Mouse (Mus musculus) limb, embryonic 12.5 days (tissue): ENCODE measurements at regions not wholly inside any gene's neighbourhood (a gene's known extent, or its start where the extent isn't known, plus 50 kb on each side); places are given as distances from the start of the nearest gene placed in this dataset.

ENCODE experiments used
- ATAC-seq: fragments of 200-750 bp; cut with Nextera tagmentation; 2 replicates; pipeline ENCODE4 v1.8.0; 2017; ENCODE audit warnings: low read depth, moderate TSS enrichment; ENCODE audit not compliant: insufficient number of reproducible peaks, insufficient read depth, low FRiP score, low TSS enrichment
- H3K27ac ChIP-seq: fragments of 300-500 bp; sonication (generic); 2 replicates; pipeline ENCODE4 v1.5.1; 2016; ENCODE audit warnings: mild to moderate bottlenecking, moderate library complexity
- H3K27me3 ChIP-seq: fragments of 300-500 bp; sonication (generic); 2 replicates; pipeline ENCODE4 v1.6.1; 2016; ENCODE audit warnings: mild to moderate bottlenecking, moderate library complexity
- H3K36me3 ChIP-seq: fragments of 300-500 bp; sonication (generic); 2 replicates; pipeline ENCODE4 v1.6.1; 2016; ENCODE audit warnings: mild to moderate bottlenecking, moderate library complexity
- H3K4me1 ChIP-seq: fragments of 300-500 bp; sonication (generic); replicated peaks from 2 replicates; pipeline ENCODE4 v1.6.1; 2016
- H3K4me2 ChIP-seq: fragments of 300-500 bp; sonication (generic); 2 replicates; pipeline ENCODE4 v1.6.1; 2016; ENCODE audit warnings: mild to moderate bottlenecking, moderate library complexity
- H3K4me3 ChIP-seq: fragments of 300-500 bp; sonication (generic); replicated peaks from 2 replicates; pipeline ENCODE4 v1.5.1; 2016; ENCODE audit warnings: mild to moderate bottlenecking
- H3K9ac ChIP-seq: fragments of 300-500 bp; sonication (generic); replicated peaks from 2 replicates; pipeline ENCODE4 v1.6.1; 2016; ENCODE audit warnings: mild to moderate bottlenecking, moderate library complexity
- H3K9me3 ChIP-seq: fragments of 300-500 bp; sonication (generic); 2 replicates; pipeline ENCODE4 v1.6.1; 2016; ENCODE audit warnings: mild to moderate bottlenecking, moderate library complexity
- WGBS: fragments of 180-500 bp; shearing (Covaris S2); methylation state at CpG from one replicate; pipeline ENCODE4 v1.1.7; 2016; 5-methylcytosine and 5-hydroxymethylcytosine counted together

DNA sequence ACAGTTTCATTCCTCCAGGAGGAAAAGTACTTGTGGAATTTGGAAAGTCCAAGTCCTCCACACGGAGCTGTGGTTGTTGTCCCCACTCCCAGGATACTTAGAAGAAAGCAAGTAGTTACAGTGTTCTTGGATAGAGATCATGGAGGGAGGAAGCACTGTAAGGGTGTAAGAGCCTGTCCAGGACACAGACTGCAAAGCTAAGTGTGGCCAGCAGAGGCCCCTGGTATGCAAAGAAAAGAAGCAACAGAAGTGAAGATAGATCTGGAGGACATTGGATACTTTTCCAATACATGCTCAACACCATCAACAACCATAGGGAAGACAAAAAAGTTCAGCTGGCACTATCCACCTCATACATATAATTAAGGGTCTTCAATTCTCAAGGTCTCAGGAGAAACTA is 197.4 kb downstream of the Meis1 start:
- no peaks in the 10 kb centered on the region for H3K27me3 ChIP-seq
- H3K4me1 ChIP-seq = no peaks in the 10 kb centered on the region
- H3K27ac ChIP-seq = no peak overlapping the region
- H3K9ac ChIP-seq = no peak overlapping the region
- WGBS = 53% methylated on average over 1 of the region's 1 CpGs
- no peak overlapping the region for H3K4me2 ChIP-seq
- no peaks in the 10 kb centered on the region for H3K36me3 ChIP-seq
- no peak overlapping the region for H3K4me3 ChIP-seq
- ATAC-seq = no peak
- no peaks in the 10 kb centered on the region for H3K9me3 ChIP-seq

- Histone ChIP-seq H3K27me3 (no peaks in the 10 kb centered on the region), H3K4me3 (no peak overlapping the region), H3K9me3 (no peaks in the 10 kb centered on the region), H3K27ac (no peak overlapping the region), H3K4me1 (no peaks in the 10 kb centered on the region), H3K9ac (no peak overlapping the region), H3K36me3 (no peaks in the 10 kb centered on the region), H3K4me2 (no peak overlapping the region)
- no peak for ATAC-seq
- 87% methylated on average over 3 of the region's 3 CpGs for WGBS
Observed at GRCm38 (mm10) chr11:18814110-18814509, 204.7 kb downstream of the Meis1 start.

DNA sequence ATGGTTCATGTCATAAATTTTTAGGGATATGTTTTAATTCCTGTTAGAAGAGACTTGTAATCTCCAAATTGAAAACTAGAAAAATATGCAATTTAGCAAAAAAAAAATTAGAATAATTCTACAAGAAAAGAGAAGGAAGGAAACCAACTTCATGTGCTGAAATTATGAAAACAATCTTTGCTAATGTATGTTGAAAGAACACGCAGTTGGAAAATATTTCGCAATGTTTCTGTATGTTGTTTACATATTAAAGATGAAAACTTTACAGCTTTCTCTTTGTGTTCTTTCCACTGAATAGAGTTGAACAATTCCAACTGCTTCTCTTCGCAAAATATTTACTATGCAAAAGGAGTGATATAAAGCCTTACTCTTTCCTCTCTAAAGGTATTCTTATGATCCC is 251.3 kb downstream of the Meis1 start:
- 95% methylated on average over 3 of the region's 3 CpGs for WGBS
- ATAC-seq = no peak

DNA sequence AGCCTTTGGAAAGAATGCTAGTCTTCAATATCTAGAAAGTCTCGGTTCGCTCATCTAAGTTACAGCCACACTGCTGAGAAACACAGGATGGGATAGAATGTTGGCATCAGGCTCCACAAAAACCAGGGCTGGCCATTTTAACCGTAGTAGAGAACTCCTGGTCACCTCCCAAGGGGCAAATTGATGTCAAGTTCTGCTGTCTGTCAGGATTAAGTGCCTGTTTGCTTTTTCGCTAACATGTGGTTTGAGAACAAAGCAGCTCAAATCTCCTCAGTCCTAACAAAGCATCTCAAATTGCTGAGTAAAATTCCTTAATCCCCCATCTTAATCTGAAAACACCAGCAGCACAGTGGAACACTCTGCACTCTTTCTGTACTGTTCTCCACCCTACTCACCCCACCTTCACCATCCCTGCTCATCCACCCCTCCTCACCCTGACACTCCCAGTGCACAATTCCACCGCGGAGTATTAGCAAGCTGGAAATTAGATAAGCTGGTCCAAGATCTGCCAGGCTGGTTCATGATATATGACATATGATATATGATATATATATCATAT is 252.2 kb downstream of the Meis1 start:
- H3K9me3 ChIP-seq = no peaks in the 10 kb centered on the region
- no peaks in the 10 kb centered on the region for H3K4me1 ChIP-seq
- no peak overlapping the region for H3K27ac ChIP-seq
- ATAC-seq = no peak
- no peak overlapping the region for H3K4me2 ChIP-seq
- no peak overlapping the region for H3K4me3 ChIP-seq
- no peaks in the 10 kb centered on the region for H3K36me3 ChIP-seq
- 70% methylated on average over 6 of the region's 6 CpGs for WGBS
- no peak overlapping the region for H3K9ac ChIP-seq
- H3K27me3 ChIP-seq = peaks cover 7% of the 10 kb centered on the region; the same call in 1 of the 2 replicates

More for the DNA sequence above, 251.3 kb downstream of the Meis1 start:
- no peak overlapping the region for H3K4me2 ChIP-seq
- no peak overlapping the region for H3K4me3 ChIP-seq
- no peaks in the 10 kb centered on the region for H3K9me3 ChIP-seq
- no peak overlapping the region for H3K27ac ChIP-seq
- H3K36me3 ChIP-seq = no peaks in the 10 kb centered on the region
- no peak overlapping the region for H3K9ac ChIP-seq
- H3K27me3 ChIP-seq = 0 out of 2 replicates have a peak, but pooled peaks cover 5% of the 10 kb centered on the region
- H3K4me1 ChIP-seq = no peaks in the 10 kb centered on the region

DNA sequence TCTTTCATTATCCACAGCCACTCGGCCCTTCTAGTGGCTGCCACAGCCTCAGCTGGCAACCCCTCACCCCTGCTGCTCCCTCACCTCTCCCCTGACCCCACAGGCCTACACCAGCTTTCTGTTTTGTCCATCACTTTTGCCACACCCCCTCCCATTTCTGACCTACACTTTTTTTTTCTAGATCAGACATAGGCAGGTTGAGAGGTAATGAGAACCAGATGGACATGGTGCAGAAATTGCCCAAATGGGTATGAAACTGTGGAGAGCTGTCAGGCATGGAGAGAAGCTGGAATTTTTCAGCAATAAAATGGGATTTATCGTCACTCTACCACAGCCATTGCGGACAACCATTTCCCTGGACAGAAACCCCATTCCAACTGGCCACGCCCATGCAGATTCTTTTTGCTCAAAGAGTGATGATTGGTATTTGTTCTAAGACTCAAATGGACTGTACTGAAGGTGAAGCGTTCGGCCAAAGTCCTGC is 260.2 kb downstream of the Meis1 start:
- Histone ChIP-seq H3K27me3 (peaks cover 28% of the 10 kb centered on the region), H3K4me2 (peak overlapping the region; percentile 31; the same call in 1 of the 2 replicates), H3K36me3 (no peaks in the 10 kb centered on the region), H3K27ac (no peak overlapping the region), H3K4me1 (peaks cover 30% of the 10 kb centered on the region), H3K4me3 (no peak overlapping the region), H3K9me3 (no peaks in the 10 kb centered on the region), H3K9ac (no peak overlapping the region)
- 7% methylated on average over 6 of the region's 6 CpGs for WGBS
- ATAC-seq = peak; percentile 81

DNA sequence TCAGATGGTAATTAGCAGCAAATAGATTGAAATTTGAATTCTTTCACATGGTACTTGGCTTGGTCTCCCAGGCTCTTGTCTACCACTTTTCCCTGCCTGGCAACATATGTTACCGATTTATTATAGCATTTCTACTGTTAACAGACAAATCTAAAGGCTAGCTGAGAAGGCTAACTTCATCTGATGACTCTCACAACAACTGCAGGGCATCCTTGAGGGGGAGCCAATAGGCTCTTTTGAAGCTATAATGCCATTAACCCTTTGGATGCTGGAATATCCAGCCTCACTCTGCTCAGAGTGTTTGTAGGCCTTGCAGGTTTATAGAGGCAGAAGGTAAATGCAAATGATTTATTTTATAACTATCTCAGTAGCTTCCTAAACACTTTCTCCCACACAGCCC is 262.2 kb downstream of the Meis1 start:
- no peaks in the 10 kb centered on the region for H3K36me3 ChIP-seq
- no peaks in the 10 kb centered on the region for H3K9me3 ChIP-seq
- H3K9ac ChIP-seq = no peak overlapping the region
- peaks cover 30% of the 10 kb centered on the region for H3K4me1 ChIP-seq
- 26% methylated on average over 1 of the region's 1 CpGs for WGBS
- H3K4me3 ChIP-seq = no peak overlapping the region
- H3K27ac ChIP-seq = no peak overlapping the region
- H3K27me3 ChIP-seq = peaks cover 38% of the 10 kb centered on the region
- no peak for ATAC-seq
- no peak overlapping the region for H3K4me2 ChIP-seq

DNA sequence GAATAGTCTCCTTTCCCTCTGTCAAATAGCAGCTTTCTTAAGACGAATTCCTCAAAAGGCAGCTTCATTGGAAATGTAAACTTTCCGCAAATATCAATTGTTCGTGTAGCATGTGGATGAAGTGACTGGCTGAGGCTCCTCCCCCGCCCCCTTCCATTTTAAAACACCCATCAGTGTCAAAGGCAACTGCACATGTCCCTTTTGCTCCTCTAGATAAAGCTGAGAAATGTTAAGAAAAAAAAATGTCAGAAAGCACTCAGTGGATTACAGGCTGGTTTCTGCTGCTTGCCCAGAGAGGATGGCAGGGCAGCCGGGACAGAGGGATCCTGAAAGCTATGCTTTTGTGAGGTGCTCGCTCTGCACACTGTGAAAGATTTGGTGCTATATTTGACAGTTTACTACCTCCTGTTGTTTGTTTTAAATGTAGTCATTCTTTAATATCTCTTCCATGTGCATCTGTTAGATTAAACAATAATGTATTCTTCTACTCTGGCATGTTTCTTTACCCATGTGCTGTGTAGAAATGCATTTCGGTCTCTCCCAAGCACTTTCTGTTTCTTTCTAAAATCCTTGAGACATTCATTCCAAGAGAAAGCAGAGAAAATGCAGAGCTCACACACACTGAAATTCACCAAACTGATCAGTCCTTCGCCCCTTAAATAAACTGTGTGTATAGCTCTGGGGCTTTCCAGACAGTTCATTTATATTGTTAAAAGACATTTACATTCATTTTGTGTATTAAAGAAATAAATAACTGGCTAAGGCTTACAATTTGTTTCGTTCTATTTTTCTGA is 263.9 kb downstream of the Meis1 start:
- H3K4me3 ChIP-seq = no peak overlapping the region
- peaks cover 30% of the 10 kb centered on the region for H3K4me1 ChIP-seq
- no peaks in the 10 kb centered on the region for H3K9me3 ChIP-seq
- H3K9ac ChIP-seq = no peak overlapping the region
- peak overlapping the region; percentile 16; the same call in 1 of the 2 replicates for H3K4me2 ChIP-seq
- no peak for ATAC-seq
- H3K27ac ChIP-seq = no peak overlapping the region
- peaks cover 52% of the 10 kb centered on the region for H3K27me3 ChIP-seq
- WGBS = 34% methylated on average over 9 of the region's 9 CpGs
- H3K36me3 ChIP-seq = no peaks in the 10 kb centered on the region

- no peak overlapping the region for H3K4me2 ChIP-seq
- no peaks in the 10 kb centered on the region for H3K36me3 ChIP-seq
- no peak overlapping the region for H3K9ac ChIP-seq
- no peak overlapping the region for H3K4me3 ChIP-seq
- peaks cover 61% of the 10 kb centered on the region for H3K27me3 ChIP-seq
- H3K27ac ChIP-seq = no peak overlapping the region
- H3K9me3 ChIP-seq = no peaks in the 10 kb centered on the region
- peaks cover 34% of the 10 kb centered on the region for H3K4me1 ChIP-seq
- WGBS = 6% methylated on average over 9 of the region's 9 CpGs
- no peak for ATAC-seq
Observed at GRCm38 (mm10) chr11:18753856-18754255, 264.9 kb downstream of the Meis1 start.

- H3K9me3 ChIP-seq = no peaks in the 10 kb centered on the region
- no peak for ATAC-seq
- peaks cover 61% of the 10 kb centered on the region for H3K27me3 ChIP-seq
- H3K36me3 ChIP-seq = no peaks in the 10 kb centered on the region
- no peak overlapping the region for H3K27ac ChIP-seq
- WGBS = 72% methylated on average over 1 of the region's 1 CpGs
- H3K4me1 ChIP-seq = peaks cover 29% of the 10 kb centered on the region
- no peak overlapping the region for H3K4me2 ChIP-seq
- no peak overlapping the region for H3K9ac ChIP-seq
- no peak overlapping the region for H3K4me3 ChIP-seq
Observed at GRCm38 (mm10) chr11:18753246-18753645, 265.5 kb downstream of the Meis1 start.

- Histone ChIP-seq H3K9ac (no peak overlapping the region), H3K4me1 (peaks cover 34% of the 10 kb centered on the region), H3K27ac (no peak overlapping the region), H3K9me3 (no peaks in the 10 kb centered on the region), H3K27me3 (peaks cover 68% of the 10 kb centered on the region), H3K36me3 (no peaks in the 10 kb centered on the region), H3K4me3 (no peak overlapping the region), H3K4me2 (no peak overlapping the region)
- no peak for ATAC-seq
- 60% methylated on average over 2 of the region's 2 CpGs for WGBS
Observed at GRCm38 (mm10) chr11:18752512-18752911, 266.3 kb downstream of the Meis1 start.

- Histone ChIP-seq H3K9ac (no peak overlapping the region), H3K27ac (no peak overlapping the region), H3K9me3 (no peaks in the 10 kb centered on the region), H3K4me2 (no peak overlapping the region; the same call in 1 of the 2 replicates), H3K36me3 (no peaks in the 10 kb centered on the region), H3K27me3 (peaks cover 76% of the 10 kb centered on the region), H3K4me1 (peaks cover 28% of the 10 kb centered on the region), H3K4me3 (no peak overlapping the region)
- ATAC-seq = no peak
- WGBS = 17% methylated on average over 20 of the region's 20 CpGs
Observed at GRCm38 (mm10) chr11:18750911-18751841, 267.6 kb downstream of the Meis1 start.
